In the genomic region with DNA sequence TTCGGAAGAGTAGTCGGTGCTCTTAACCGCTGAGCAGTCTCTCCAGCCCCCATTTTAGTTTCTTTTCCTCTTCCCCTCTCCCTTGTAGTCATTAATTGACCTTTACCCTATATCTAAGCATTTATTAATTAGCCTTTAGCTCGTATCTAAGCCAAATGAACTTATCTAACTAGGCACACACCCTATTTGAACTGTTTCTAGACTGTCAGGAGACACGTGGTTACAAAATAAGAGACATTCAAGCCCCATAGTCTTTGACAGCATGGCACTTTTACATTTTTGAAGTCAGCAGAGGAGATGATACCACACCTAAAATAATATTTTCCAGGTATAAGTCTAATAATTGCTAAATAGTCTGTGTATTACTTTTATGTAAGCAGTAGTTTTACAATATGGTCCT, we compare ENCODE assay signal across 20 mouse cellular contexts. TPM values are rescaled to one million over a fixed set of nuclear protein-coding genes. Genes with fewer than 3 reads are reported as not detected.
DNase-seq lines count a peak whose midpoint lies in the region; ATAC-seq and TF ChIP-seq lines count a peak whose summit lies in the region.
"Had no signal": no experiment of that assay in that cellular context is flagged by ENCODE, and none has a peak within 500 bp of the region (broad histone marks: within the 10 kb centered on the region; RNA-seq: fewer than 3 reads in every experiment).

No protein-coding gene starts in this region.

- H3K4me1 ChIP-seq in midbrain, embryonic 11.5 days (ENCODE audit: control insufficient read depth, insufficient read depth, low read length), result peaks cover 2% of the 10 kb centered on the region; the same call in 1 of the 2 replicates
- no peaks in the 10 kb centered on the region for H3K4me1 ChIP-seq in midbrain, embryonic 13.5 days (replicated peaks)
- H3K4me1 ChIP-seq in MEL (ENCODE audit: control insufficient read depth in 1 of 2, insufficient read depth in 2 of 2, low read length in 2 of 2), result peaks cover 0 to 4% of the 10 kb centered on the region in 2 experiments; a peak in 2 of 4 replicates
- H3K4me1 ChIP-seq in stomach, postnatal 0 days (replicated peaks; ENCODE audit: control insufficient read depth, insufficient read depth), result no peaks in the 10 kb centered on the region

- intact Hi-C loops in left cerebral cortex, postnatal 36 days (cut with DNase I), result no loop called here

- no peak for TF ChIP-seq RAD21 in MEL (IDR thresholded peaks at IDR 0.05; ENCODE audit: low read depth, low read length)

- H3K27me3 ChIP-seq in midbrain, embryonic 11.5 days (ENCODE audit: control insufficient read depth, insufficient read depth, low read length), result no peaks in the 10 kb centered on the region
- 0 out of 2 replicates have a peak, but pooled peaks cover 4% of the 10 kb centered on the region for H3K27me3 ChIP-seq in midbrain, embryonic 13.5 days
- H3K27me3 ChIP-seq in MEL (ENCODE audit: control insufficient read depth in 1 of 2, insufficient read depth in 2 of 2, low read length in 2 of 2), result peaks cover 4 to 6% of the 10 kb centered on the region in 2 experiments; a peak in 2 of 4 replicates
- H3K27me3 ChIP-seq in stomach, postnatal 0 days (ENCODE audit: control insufficient read depth, insufficient read depth, low read length), result no peaks in the 10 kb centered on the region
- H3K27me3 ChIP-seq: Patski had no signal

- no peak overlapping the region for H3K4me2 ChIP-seq in midbrain, embryonic 11.5 days
- H3K4me2 ChIP-seq in midbrain, embryonic 13.5 days (replicated peaks), result no peak overlapping the region
- H3K4me2 ChIP-seq in stomach, postnatal 0 days (replicated peaks; ENCODE audit: low read depth), result no peak overlapping the region

- peak; percentile 4 for DNase-seq in midbrain, embryonic 11.5 days (ENCODE audit: low spot score, missing footprints)
- peak; percentile 52 for DNase-seq in MEL (ENCODE audit: low read depth, low spot score)
- no peak for DNase-seq in stomach, postnatal 0 days (ENCODE audit: low spot score)
- no peak for DNase-seq in left cerebral cortex, postnatal 36 days (ENCODE audit: low spot score in 2 of 2)
- no peak for DNase-seq in kidney, postnatal 36 days
- no peak for DNase-seq in lung, adult 18-20 months
- DNase-seq: adrenal gland, adult 2 months; adrenal gland, adult 8-10 months; adrenal gland, postnatal 10 days; adrenal gland, postnatal 14 days; adrenal gland, postnatal 25 days; adrenal gland, postnatal 36 days; cerebellum, adult 11 months; cerebellum, adult 11-12 months; cerebellum, adult 18-20 months had no signal

- H3K9me3 ChIP-seq in midbrain, embryonic 11.5 days (ENCODE audit: control insufficient read depth, low read length), result no peaks in the 10 kb centered on the region
- H3K9me3 ChIP-seq in midbrain, embryonic 13.5 days, result no peaks in the 10 kb centered on the region
- H3K9me3 ChIP-seq in MEL (replicated peaks; ENCODE audit: insufficient read depth, low read length), result no peaks in the 10 kb centered on the region
- H3K9me3 ChIP-seq in stomach, postnatal 0 days (ENCODE audit: control insufficient read depth, low read length), result no peaks in the 10 kb centered on the region
- H3K9me3 ChIP-seq: G1E had no signal

- peak in 1 of 2 experiments; percentile 51; a peak in 1 of 4 replicates for TF ChIP-seq EP300 in MEL (IDR thresholded peaks at IDR 0.05; ENCODE audit: low read depth in 1 of 2, low read length in 2 of 2)
- TF ChIP-seq EP300 in stomach, postnatal 0 days (optimal IDR thresholded peaks at IDR 0.05), result no peak

- no peak for ATAC-seq in midbrain, embryonic 11.5 days (ENCODE audit: low FRiP score)
- no peak for ATAC-seq in midbrain, embryonic 13.5 days
- peak; percentile 43 for ATAC-seq in megakaryocyte progenitor cell, adult 5-6 weeks (replicated peaks; ENCODE audit: poor library complexity)
- ATAC-seq in stomach, postnatal 0 days (ENCODE audit: low FRiP score, low TSS enrichment), result no peak
- ATAC-seq: Patski had no signal

- no peak overlapping the region for H3K9ac ChIP-seq in midbrain, embryonic 11.5 days (ENCODE audit: low read length)
- H3K9ac ChIP-seq in midbrain, embryonic 13.5 days (replicated peaks), result no peak overlapping the region
- H3K9ac ChIP-seq in MEL (ENCODE audit: control insufficient read depth, low read depth, low read length, poor library complexity, severe bottlenecking), result peak overlapping the region; percentile 51; the same call in 1 of the 2 replicates
- H3K9ac ChIP-seq in stomach, postnatal 0 days (ENCODE audit: low read length), result no peak overlapping the region

- TF ChIP-seq POLR2A in MEL (IDR thresholded peaks at IDR 0.05; ENCODE audit: control insufficient read depth in 1 of 2, insufficient read depth in 1 of 2, low read depth in 1 of 2, low read length in 2 of 2, poor library complexity in 1 of 2), result no peak

- no peaks in the 10 kb centered on the region for H3K36me3 ChIP-seq in midbrain, embryonic 11.5 days (ENCODE audit: control insufficient read depth, insufficient read depth, low read length)
- no peaks in the 10 kb centered on the region for H3K36me3 ChIP-seq in midbrain, embryonic 13.5 days
- H3K36me3 ChIP-seq in MEL (ENCODE audit: control insufficient read depth in 1 of 2, insufficient read depth in 2 of 2, low read length in 2 of 2), result peaks cover 0 to 7% of the 10 kb centered on the region in 2 experiments; a peak in 1 of 4 replicates
- no peaks in the 10 kb centered on the region for H3K36me3 ChIP-seq in stomach, postnatal 0 days (ENCODE audit: control insufficient read depth, insufficient read depth, low read length)
- H3K36me3 ChIP-seq: G1E had no signal

- H3K4me3 ChIP-seq in midbrain, embryonic 11.5 days (ENCODE audit: low read depth, low read length), result no peak overlapping the region
- no peak overlapping the region for H3K4me3 ChIP-seq in midbrain, embryonic 13.5 days (replicated peaks)
- peak overlapping the region in 1 of 2 experiments; percentile 82; a peak in 2 of 4 replicates for H3K4me3 ChIP-seq in MEL (ENCODE audit: control insufficient read depth in 1 of 2, insufficient read depth in 1 of 2, low read depth in 2 of 2, low read length in 2 of 2)
- H3K4me3 ChIP-seq in stomach, postnatal 0 days (ENCODE audit: low read depth, low read length), result no peak overlapping the region

- H3K27ac ChIP-seq in midbrain, embryonic 11.5 days (ENCODE audit: low read depth, low read length), result no peak overlapping the region
- no peak overlapping the region for H3K27ac ChIP-seq in midbrain, embryonic 13.5 days
- peak overlapping the region; percentile 26; the same call in 1 of the 2 replicates for H3K27ac ChIP-seq in MEL (ENCODE audit: control insufficient read depth, low read depth, low read length)
- H3K27ac ChIP-seq in stomach, postnatal 0 days (replicated peaks), result peak overlapping the region; percentile 65; the same call in 1 of the 2 replicates

- no peak for TF ChIP-seq CTCF in MEL (IDR thresholded peaks at IDR 0.05 in 2 of 3, conservative IDR thresholded peaks at IDR 0.05 in 1 of 3; ENCODE audit: control insufficient read depth in 1 of 3, insufficient read depth in 1 of 3, low read depth in 2 of 3, low read length in 3 of 3, poor library complexity in 1 of 3, severe bottlenecking in 1 of 3)
- TF ChIP-seq CTCF in stomach, postnatal 0 days (IDR thresholded peaks at IDR 0.05; ENCODE audit: low read depth), result no peak

- no peaks in the 10 kb centered on the region; the same call in 1 of the 2 replicates for H3K79me2 ChIP-seq in MEL (ENCODE audit: control insufficient read depth, insufficient read depth, low read length, poor library complexity)

- 87% methylated on average over 5 of the region's 5 CpGs for WGBS in midbrain, embryonic 11.5 days
- WGBS in midbrain, embryonic 13.5 days, result 90% methylated on average over 5 of the region's 5 CpGs
- 70% methylated on average over 5 of the region's 5 CpGs for WGBS in stomach, postnatal 0 days

RNA-seq across cellular contexts. Expression of gene Tor1b, which starts 11.2 kb away (rescaled TPM):
- polyA plus RNA-seq in midbrain, embryonic 11.5 days (2014; fragmentation: Nextera tagmentation; extraction: Ambion mirVana), result 19.3 and 21.1 TPM in 2 replicates
- 18.3 and 20.5 TPM in 2 replicates for polyA plus RNA-seq in midbrain, embryonic 13.5 days (2015; fragmentation: Nextera tagmentation; extraction: Ambion mirVana)
- 26.1 and 36.9 TPM in 2 replicates for total RNA-seq in MEL (2012; rRNA removed)
- 10 to 100 TPM; 33.0 to 55.6 TPM for polyA plus RNA-seq in MEL (2012; ENCODE audit: insufficient read depth in 1 of 2, insufficient read length in 2 of 2, low read depth in 1 of 2, low replicate concordance in 2 of 2, missing spikeins in 1 of 2)
- 28.6 and 29.4 TPM in 2 replicates for total RNA-seq in megakaryocyte progenitor cell, adult 5-6 weeks (2015)
- 36.4 and 38.9 TPM in 2 replicates for total RNA-seq in megakaryocyte progenitor cell, adult 5-6 weeks (2017)
- 20.1 and 21.8 TPM in 2 replicates for polyA plus RNA-seq in stomach, postnatal 0 days (2015; fragmentation: Nextera tagmentation; extraction: Ambion mirVana)
- 10 to 100 TPM; 28.4 to 31.8 TPM for total RNA-seq in left cerebral cortex, postnatal 36 days (2021)

RNA-seq across cellular contexts. Expression of gene Ptges, which starts 11.9 kb away (rescaled TPM):
- 4.7 and 6.1 TPM in 2 replicates for polyA plus RNA-seq in midbrain, embryonic 11.5 days (2014; fragmentation: Nextera tagmentation; extraction: Ambion mirVana)
- 2.5 and 2.9 TPM in 2 replicates for polyA plus RNA-seq in midbrain, embryonic 13.5 days (2015; fragmentation: Nextera tagmentation; extraction: Ambion mirVana)
- total RNA-seq in MEL (2012; rRNA removed), result not detected in 2 replicates
- polyA plus RNA-seq in MEL (2012; ENCODE audit: insufficient read depth in 1 of 2, insufficient read length in 2 of 2, low read depth in 1 of 2, low replicate concordance in 2 of 2, missing spikeins in 1 of 2), result not detected
- total RNA-seq in megakaryocyte progenitor cell, adult 5-6 weeks (2015), result 0.17 and 1.1 TPM in 2 replicates
- total RNA-seq in megakaryocyte progenitor cell, adult 5-6 weeks (2017), result 0.71 and 2.6 TPM in 2 replicates
- polyA plus RNA-seq in stomach, postnatal 0 days (2015; fragmentation: Nextera tagmentation; extraction: Ambion mirVana), result 28.3 and 29.2 TPM in 2 replicates
- 1 to 10 TPM; 4.9 to 5.0 TPM for total RNA-seq in left cerebral cortex, postnatal 36 days (2021)
- polyA plus RNA-seq: CD4-positive, CD25-positive, alpha-beta regulatory T cell, adult 4 months; G1E had no signal

RNA-seq across cellular contexts. Expression of gene Tor1a, which starts 26.1 kb away (rescaled TPM):
- polyA plus RNA-seq in midbrain, embryonic 11.5 days (2014; fragmentation: Nextera tagmentation; extraction: Ambion mirVana), result 76.9 and 84.5 TPM in 2 replicates
- polyA plus RNA-seq in midbrain, embryonic 13.5 days (2015; fragmentation: Nextera tagmentation; extraction: Ambion mirVana), result 93.2 and 95.7 TPM in 2 replicates
- total RNA-seq in MEL (2012; rRNA removed), result 45.8 and 55.6 TPM in 2 replicates
- polyA plus RNA-seq in MEL (2012; ENCODE audit: insufficient read depth in 1 of 2, insufficient read length in 2 of 2, low read depth in 1 of 2, low replicate concordance in 2 of 2, missing spikeins in 1 of 2), result 10 to 100 TPM in 1 of 2 experiments, not detected in 1; 60.1 TPM
- 63.5 and 65.1 TPM in 2 replicates for total RNA-seq in megakaryocyte progenitor cell, adult 5-6 weeks (2015)
- 71.7 and 96.5 TPM in 2 replicates for total RNA-seq in megakaryocyte progenitor cell, adult 5-6 weeks (2017)
- 49.1 and 51.2 TPM in 2 replicates for polyA plus RNA-seq in stomach, postnatal 0 days (2015; fragmentation: Nextera tagmentation; extraction: Ambion mirVana)
- total RNA-seq in left cerebral cortex, postnatal 36 days (2021), result 10 to 100 TPM; 36.7 to 46.5 TPM

RNA-seq across cellular contexts. Expression of gene BC005624, which starts 40.4 kb away (rescaled TPM):
- 64.7 and 68.8 TPM in 2 replicates for polyA plus RNA-seq in midbrain, embryonic 11.5 days (2014; fragmentation: Nextera tagmentation; extraction: Ambion mirVana)
- polyA plus RNA-seq in midbrain, embryonic 13.5 days (2015; fragmentation: Nextera tagmentation; extraction: Ambion mirVana), result 88.8 and 92.8 TPM in 2 replicates
- 36.8 and 39.6 TPM in 2 replicates for total RNA-seq in MEL (2012; rRNA removed)
- polyA plus RNA-seq in MEL (2012; ENCODE audit: insufficient read depth in 1 of 2, insufficient read length in 2 of 2, low read depth in 1 of 2, low replicate concordance in 2 of 2, missing spikeins in 1 of 2), result 10 to 100 TPM in 1 of 2 experiments, not detected in 1; 63.0 TPM
- total RNA-seq in megakaryocyte progenitor cell, adult 5-6 weeks (2015), result 40.5 and 43.3 TPM in 2 replicates
- total RNA-seq in megakaryocyte progenitor cell, adult 5-6 weeks (2017), result 68.0 and 73.9 TPM in 2 replicates
- 29.5 TPM in 2 replicates for polyA plus RNA-seq in stomach, postnatal 0 days (2015; fragmentation: Nextera tagmentation; extraction: Ambion mirVana)
- total RNA-seq in left cerebral cortex, postnatal 36 days (2021), result 10 to 100 TPM; 63.9 to 66.9 TPM

RNA-seq across cellular contexts. Expression of gene Usp20, which starts 40.5 kb away (rescaled TPM):
- 12.3 and 14.1 TPM in 2 replicates for polyA plus RNA-seq in midbrain, embryonic 11.5 days (2014; fragmentation: Nextera tagmentation; extraction: Ambion mirVana)
- polyA plus RNA-seq in midbrain, embryonic 13.5 days (2015; fragmentation: Nextera tagmentation; extraction: Ambion mirVana), result 42.5 and 47.9 TPM in 2 replicates
- total RNA-seq in MEL (2012; rRNA removed), result 7.0 and 9.4 TPM in 2 replicates
- polyA plus RNA-seq in MEL (2012; ENCODE audit: insufficient read depth in 1 of 2, insufficient read length in 2 of 2, low read depth in 1 of 2, low replicate concordance in 2 of 2, missing spikeins in 1 of 2), result 10 to 100 TPM in 1 of 2 experiments, not detected in 1; 10.8 TPM
- total RNA-seq in megakaryocyte progenitor cell, adult 5-6 weeks (2015), result 1.9 and 2.2 TPM in 2 replicates
- total RNA-seq in megakaryocyte progenitor cell, adult 5-6 weeks (2017), result 2.7 TPM in 2 replicates
- polyA plus RNA-seq in stomach, postnatal 0 days (2015; fragmentation: Nextera tagmentation; extraction: Ambion mirVana), result 8.9 and 9.0 TPM in 2 replicates
- total RNA-seq in left cerebral cortex, postnatal 36 days (2021), result 10 to 100 TPM; 74.1 to 80.2 TPM

Comparison
In these comparisons a context has a peak if more than half of its experiments do, and no peak if none do; other contexts are left out.
1. DNase-seq: peak in midbrain, embryonic 11.5 days (single experiment) and MEL (single experiment); none in stomach, postnatal 0 days (single experiment), left cerebral cortex, postnatal 36 days (0 of 2), kidney, postnatal 36 days (0 of 2) and lung, adult 18-20 months (0 of 2).
2. H3K27ac ChIP-seq: peak in MEL (single experiment) and stomach, postnatal 0 days (single experiment); none in midbrain, embryonic 11.5 days (single experiment) and midbrain, embryonic 13.5 days (single experiment).